Mouse (Mus musculus): Measurements from ENCODE around the gene Ralgds.

Gene Ralgds

DNA sequence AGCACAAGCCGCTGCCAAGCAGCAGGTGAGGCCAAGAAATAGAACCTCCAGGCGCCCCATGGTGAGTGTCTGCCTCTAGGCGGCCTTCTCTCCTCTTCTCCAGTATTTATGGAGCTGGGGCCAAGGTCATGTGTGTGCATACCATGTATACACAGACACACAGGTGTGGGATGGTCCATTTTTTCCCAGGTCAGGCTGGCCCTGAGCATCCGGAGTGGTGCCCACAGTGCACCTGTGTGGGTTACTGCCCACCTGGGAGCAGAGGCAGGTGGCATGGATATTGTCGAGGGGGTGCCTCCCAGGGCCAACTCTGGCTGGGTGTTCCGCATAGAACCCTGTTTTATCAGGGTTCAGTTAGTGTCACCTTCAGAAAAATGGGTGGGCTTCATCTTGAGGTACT lies 50.4 kb downstream of the Ralgds start, which contains the start of gene Cel:
Gene Cel (minus strand): TSS at position 101 of the 400 bp plus-strand sequence.
- DNase-seq (ENCODE audit: low read depth, low spot score), result no peak

DNA sequence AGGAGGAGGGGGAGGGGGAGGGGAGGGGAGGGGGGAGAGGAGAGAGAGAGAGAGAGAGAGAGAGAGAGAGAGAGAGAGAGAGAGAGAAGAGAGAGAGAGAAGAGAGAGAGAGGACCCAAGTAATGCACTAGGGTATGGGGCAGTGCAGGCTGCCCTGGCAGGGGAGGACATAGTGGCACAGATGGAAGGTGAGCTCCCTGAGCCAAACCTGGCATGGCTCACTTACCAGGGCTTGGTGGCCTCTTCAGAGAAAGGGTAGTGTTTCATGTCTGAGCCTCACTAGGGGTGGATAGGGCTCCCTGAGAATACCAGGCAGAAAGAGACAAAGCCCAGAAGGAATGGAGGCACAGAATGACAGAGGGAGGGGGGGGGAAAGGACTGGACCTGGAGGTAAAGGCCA lies 50.9 kb downstream of the Ralgds start:
- no peak for DNase-seq (ENCODE audit: low read depth, low spot score)

DNA sequence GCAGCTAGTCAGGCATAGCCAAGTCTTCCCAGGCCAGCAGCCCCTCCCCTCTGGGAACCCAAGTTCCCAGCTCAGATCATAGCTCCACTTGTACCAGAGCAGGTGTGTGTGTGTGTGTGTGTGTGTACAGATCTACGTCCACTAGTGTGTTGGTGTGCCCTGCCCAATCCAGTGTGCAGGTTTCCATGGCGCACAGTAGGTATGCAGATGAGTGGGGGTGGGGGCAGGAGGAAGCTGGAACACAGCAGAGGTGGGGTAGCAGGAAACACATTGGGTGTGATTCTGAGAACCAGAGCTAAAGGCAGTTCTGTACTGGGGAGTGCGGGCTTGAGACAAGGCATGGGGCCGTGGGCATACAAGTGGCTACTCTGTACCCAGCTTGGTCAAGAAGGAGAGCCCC lies 51.5 kb downstream of the Ralgds start:
- no peak for DNase-seq (ENCODE audit: low read depth, low spot score)

DNA sequence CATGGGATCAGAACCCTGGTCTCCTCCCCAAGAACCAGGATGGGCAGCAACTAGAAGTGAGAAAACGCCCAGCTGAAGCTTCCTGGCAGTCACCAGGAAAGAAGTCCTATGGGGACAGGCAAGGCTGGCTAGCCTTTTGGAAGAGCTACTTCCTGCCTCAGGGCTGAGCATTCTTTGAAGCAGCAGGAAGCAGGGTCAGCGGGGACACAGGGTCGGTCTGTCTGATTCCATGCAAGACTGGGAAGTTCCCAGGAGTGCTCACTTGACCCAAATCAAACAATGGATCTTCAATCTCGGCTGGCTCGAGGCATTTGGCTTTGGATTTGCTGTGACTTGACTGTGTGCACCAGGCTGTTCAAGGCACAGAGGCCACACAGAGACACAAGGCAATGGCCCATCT lies 53.6 kb downstream of the Ralgds start:
- no peak for DNase-seq (ENCODE audit: low read depth, low spot score)

DNA sequence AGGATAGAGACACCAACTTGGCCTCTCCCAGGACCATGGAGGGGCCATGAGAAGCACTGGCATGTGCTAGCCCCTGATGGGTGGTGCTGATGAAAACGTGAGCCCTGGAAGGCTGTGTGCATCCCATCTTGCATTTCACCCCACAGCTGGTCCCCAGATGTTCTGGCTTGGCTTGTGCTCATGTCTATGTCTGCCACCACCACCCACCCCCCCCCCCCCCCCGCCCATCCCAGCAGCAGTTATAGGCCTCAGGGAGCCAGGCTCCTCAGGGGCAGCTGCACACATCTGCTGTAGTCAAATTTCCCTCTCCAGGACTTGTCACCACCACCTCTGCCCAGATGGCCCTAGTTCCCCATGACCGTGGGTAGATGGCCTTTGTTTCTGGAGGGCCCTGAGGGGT lies 57.0 kb downstream of the Ralgds start:
- no peak for DNase-seq (ENCODE audit: low read depth, low spot score)

DNA sequence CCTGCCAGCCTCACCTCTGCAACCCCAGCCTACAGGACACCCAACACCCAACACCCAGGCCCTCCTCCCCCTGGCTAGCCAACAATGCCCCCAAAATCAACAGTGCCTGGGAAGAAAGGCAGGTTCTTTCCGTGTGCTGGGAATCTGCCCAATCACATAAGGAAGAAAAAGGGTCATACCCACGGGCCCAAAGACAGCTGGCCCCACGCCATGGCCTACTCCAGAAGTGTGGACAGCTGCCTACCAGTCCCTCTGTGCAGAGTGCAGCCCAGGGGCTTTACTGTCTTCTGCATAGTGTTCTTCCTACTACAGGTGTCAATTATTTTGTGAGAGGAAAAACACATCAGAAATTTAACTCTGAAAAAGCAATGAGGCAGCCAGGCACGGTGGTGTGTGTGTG lies 62.4 kb downstream of the Ralgds start:
- no peak for DNase-seq (ENCODE audit: low read depth, low spot score)

DNA sequence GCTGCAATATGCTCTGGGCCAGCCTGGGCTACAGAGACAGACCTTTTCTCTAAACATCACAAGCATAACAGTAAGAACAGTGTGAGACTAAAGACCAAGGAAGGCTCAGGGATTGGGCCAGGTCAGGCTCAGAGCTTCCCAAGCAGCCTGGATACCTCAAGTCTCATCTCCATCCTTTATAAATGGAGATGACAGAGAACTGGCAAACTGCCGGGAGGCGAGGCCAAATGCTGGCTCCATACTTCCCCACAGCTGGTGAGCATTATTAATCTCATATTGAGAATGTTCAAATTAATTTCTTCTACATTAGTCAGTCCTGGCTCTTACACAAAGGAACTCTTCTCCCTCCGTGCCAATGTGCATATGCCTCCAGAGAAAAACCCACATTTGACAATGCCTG lies 63.9 kb downstream of the Ralgds start:
- DNase-seq (ENCODE audit: low read depth, low spot score), result no peak

DNA sequence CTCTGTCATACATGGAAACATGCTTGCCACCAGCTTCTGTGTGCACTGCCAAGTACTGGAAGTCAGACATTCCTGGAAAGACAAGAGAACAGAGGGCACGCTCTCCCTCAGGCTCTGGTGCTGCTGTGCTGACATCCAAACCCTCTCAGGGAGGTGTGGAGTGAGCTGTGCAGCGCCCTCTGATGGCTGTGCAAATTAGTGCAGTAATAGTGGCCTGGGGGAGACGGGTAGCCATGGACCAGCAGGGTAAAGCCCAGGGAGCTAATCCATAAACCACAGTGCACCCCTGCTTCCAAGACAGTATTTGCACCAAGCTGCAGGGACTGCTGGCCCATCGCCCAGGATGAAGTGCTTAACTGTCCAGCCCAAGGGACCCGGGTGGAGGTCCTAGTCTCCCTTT lies 65.1 kb downstream of the Ralgds start:
- no peak for DNase-seq (ENCODE audit: low read depth, low spot score)

DNA sequence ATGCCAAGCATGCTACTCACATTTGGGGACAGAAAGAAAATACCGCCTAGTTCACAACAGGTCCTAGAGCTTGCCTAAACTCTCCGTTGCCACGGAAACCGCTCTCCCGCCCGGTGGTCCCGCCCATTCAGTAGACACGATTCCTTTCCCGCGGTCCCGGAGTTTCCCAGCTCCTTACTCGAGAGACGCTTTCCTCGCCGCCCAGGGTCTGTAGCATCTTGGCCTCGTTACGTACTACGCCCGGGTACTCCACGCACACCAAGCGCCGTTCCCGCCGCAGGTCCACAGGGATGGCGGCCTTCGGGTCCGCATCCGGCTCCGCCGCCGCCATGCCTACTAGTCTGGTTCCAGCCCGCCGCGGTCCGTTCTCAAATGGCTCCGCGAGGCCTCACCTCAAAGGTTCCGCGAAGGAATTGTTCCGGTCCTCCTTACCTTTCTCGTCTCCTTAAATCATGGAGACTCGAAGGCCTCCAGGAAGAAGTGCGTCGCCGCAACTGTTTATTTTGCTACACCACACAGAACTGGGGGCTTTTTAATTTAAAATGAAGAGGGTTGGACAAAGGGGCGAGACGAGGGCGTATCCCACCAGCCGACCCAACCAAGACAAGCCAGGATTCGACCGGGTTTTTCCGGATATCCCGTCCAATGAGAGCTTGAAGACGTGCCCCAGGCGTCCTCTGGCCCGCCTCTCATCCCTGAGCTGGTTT lies 69.9 kb downstream of the Ralgds start:
- peak; percentile 87 for DNase-seq (ENCODE audit: low read depth, low spot score)

DNA sequence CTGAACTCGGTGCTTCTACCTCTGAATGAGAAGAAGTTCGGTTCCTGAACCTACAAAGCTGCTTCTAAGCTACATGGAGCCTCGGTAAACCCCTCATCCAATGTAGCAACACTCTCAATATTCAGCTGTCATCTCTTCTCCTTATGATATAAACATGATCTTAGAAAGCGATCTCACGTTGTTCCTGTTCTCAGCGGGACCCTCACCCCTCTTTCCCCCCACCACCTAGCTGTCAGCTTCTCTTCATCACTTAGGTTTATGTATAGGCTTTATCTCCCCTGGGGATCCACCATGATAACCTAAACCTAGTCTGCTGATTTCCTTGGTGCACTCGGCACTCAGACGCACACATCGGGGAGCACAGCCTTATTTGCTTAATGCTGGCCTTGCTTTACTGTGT lies 70.7 kb downstream of the Ralgds start, which contains the start of gene Gtf3c5:
Gene Gtf3c5 (minus strand): TSS at position 101 of the 400 bp plus-strand sequence.
- DNase-seq (ENCODE audit: low read depth, low spot score), result no peak

DNA sequence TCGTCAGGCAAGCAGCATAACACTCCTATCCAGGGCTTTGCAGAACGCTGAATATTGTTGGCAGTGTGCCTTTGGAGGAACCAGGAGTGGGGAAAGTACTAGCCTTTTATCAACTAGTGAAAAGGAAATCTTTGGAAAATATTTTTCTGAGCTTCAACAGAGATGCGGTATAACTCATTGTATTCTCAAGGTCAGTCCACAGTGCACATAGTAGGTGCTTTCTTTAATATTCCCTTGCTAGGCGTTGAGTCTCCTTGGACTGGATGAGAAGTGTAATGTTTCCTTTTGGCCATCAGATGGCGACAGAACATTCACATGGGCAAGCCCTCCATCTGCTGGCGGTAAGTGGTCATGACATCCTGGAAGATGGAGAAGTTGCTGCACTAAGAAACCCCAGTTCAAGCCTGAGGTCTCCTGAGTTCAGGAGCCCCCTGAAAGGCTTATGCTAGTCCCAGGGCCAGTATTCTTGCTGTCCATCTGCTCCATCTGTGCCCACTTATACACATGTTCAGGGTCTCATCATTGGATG lies 72.2 kb downstream of the Ralgds start:
- peak; percentile 82 for DNase-seq (ENCODE audit: low read depth, low spot score)

DNA sequence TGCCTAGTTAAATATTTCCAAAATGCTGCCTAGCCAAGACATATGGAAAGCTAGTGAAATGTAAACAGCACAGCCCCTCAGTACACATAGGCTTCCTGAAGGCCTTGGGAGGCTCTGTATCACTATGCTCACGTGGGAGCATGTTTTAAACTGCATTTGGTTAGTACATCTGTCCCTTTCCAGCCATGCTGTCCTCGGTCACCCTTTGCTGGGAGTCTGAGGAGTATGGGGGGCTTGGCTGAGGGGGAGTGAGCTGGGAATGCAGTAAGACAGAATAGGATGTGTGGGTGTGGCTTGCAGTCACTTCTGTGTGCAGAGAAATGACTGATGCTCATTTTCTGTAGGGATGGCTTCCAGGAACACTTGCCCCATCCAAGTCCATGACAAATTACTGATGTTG lies 72.8 kb downstream of the Ralgds start:
- no peak for DNase-seq (ENCODE audit: low read depth, low spot score)

DNA sequence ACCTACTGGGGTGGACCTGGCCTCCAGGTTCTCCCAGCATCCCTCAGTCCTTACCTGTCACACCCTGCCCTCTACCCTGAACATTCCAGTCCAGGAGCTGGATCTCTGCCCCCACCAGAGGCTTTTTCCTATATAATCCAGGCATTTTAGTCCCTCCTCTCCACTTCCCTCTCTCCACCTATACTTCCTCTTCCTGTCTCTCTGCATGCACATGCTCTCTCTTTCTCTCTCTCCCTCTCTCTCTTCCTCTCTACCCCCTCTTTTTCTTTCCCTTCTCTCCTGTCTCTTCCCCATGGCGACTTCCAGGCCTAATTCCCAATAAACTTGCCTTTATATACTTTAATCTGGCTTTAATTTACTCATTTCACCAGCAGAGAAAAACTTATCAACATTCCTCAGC lies 75.6 kb downstream of the Ralgds start:
- no peak for DNase-seq (ENCODE audit: low read depth, low spot score)

DNA sequence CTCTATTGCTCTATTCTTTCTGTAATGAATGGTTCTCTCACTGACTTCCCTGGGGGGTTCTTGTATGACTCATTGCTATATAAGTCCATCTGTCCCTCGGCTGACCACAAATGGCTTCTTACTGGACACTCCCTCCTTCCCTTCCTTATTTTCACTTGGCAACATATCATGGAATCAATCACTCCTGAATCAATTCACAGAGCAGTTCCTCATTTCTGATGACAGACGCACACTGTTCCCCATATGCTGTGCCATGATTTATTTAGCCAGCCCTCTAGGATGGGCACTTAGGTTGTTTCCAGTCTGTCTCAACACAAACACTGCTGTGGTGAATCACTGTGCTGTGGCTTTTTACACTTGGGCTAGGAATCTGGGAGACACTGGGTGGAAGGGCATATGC lies 78.6 kb downstream of the Ralgds start:
- no peak for DNase-seq (ENCODE audit: low read depth, low spot score)

DNA sequence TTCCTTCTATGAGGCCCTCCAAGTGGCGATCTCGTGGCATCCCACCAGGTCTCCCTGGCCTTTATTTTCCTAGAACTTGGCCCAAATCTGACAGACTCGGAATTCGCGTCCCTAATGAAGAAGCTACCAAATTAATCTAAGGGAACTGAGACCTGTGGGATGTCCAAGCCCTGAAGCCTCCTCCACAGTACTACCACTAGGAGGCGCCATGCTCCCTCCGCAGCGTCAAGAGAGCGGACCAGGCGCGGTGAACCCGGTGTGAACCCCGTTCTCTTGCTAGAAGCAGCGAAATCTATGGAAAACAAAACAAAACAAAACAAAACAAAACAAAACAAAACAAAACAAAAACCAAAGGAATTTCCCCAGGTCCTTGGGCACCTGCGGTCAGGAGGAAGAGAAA lies 79.9 kb downstream of the Ralgds start:
- DNase-seq (ENCODE audit: low read depth, low spot score), result peak; percentile 41

DNA sequence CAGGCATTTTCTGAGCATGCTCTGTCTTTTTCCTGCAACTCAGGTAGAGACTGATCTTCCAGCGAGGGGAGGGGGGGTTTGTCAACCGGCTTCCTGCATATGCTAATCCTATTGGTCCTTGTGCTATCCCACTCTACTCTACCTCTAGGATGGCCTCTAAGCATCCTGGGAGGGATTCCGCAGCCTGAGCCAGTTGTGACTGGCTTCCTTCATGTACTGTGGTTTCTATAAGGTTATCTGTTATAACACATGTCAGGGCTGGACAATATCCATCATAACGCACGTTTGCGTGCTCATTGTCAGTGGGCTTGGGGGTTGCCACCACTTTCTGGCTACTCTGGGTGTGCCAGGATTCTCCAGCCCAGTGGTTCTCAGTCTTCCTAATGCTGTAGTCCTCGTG lies 83.1 kb downstream of the Ralgds start:
- DNase-seq (ENCODE audit: low read depth, low spot score), result no peak

DNA sequence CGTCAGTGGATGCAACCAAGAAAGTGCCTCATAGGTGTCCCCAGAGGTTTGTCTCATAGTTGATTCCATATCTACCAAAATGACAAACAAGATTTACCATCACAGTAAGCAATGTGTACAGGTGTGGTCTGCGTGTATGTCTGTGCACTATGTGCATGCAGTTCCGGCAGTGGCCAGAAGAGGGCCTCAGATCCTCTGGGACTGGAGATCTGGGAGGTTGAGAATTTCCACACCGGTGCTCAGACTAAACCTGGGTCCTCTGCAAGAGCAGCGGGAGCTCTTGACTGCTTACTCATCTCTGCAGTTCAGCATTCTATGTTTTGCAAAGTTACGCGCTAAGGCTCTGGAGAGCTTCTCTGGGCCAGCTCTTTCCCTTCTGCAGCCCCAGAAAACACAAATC lies 84.1 kb downstream of the Ralgds start:
- no peak for DNase-seq (ENCODE audit: low read depth, low spot score)

DNA sequence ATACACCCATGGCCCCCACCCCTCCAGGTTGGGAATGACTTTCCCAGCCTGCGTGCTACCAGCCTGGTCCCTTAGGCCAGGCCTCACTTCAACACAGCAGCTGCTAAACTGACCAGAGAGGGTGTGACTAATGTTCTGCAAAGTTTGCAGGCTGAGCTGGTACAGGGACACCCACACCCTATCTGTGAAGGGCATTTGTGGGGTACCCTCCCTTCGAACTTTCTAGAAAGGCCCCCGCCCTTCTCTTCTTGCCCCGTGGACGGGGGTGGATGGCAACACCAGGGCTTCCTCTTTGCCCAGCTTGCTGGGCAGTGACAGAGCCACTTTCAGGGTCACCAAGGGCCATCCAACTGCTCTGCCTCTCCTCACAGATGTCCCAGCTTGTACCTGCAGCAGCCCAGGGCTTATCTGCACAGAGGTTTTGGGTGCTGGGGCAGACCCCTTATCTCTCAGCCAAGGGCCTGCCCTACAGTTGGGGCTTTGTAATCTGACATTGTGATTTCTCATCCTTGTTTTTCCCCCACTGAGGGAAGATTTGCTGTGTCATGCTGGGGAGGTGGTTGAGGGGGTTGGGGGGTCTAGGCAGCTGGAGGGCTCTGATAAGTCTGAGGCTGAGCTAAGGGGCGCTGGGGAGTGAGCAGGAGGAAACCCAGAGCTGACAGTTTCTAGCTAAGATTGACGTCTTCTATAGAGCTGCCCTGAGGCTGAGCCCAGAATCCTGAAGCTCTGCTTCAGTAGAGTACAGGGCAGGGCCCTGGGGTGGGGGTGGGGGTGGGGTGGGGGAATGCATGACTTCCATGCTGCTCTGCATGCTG lies 85.0 kb downstream of the Ralgds start:
- no peak for DNase-seq (ENCODE audit: low read depth, low spot score)

DNA sequence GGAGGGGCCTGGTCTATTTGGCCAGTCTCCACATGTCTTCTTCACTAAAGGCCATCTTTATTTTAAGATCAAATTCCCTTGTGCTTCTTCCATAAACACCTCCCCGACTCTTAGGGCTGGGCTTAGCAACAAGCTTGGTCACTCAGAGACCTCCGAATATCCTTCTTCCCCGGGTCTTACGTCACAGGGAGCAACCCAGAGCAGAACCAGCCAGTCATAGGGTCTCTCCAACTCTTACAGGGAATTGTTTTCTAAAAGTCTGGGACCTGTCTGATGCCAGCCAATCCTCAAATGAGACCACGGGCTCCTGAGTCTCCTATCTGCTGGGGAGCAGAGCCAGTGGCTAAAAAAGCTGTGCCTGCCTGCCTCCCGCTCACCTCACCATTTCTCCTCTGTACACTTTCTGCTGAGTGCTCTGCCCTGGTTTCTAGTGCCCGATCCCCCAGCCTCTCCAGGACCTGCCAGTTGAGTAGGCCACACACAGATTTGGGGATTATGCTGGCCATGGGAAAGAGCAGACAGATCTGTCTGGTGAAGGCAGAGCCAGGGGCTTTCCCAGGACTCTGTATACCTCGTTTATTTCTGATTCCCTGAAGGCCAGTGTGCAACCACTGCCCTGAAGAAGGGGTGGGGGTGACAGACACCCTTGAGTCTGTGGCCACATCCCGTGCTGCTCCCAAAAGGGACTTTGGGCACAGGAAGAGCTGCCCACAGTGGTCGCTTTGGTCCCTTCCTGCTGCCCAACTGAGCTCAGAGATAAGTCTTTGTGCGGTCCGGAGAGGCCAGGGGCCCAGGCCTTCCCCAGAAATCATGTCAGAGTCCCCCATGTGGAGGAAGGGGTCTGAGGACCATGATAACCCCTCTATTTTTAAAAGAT lies 86.0 kb downstream of the Ralgds start:
- DNase-seq (ENCODE audit: low read depth, low spot score), result no peak

DNA sequence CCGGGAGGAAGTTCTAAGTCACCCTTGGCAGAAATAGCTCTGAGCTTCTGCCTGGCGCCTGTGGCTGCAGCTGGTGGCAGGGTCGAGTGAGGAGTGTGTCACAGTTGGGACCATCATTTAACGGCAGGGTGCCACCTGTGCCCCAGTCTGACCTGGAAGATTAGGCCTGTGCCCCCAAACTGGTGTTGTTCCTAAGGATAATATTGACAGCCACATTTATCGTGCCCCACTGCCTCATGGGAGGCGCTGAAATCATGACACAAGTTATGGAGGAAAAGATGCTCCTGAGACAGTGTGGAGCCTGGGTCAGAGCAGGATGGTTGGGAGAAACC lies 86.6 kb downstream of the Ralgds start:
- no peak for DNase-seq (ENCODE audit: low read depth, low spot score)

DNA sequence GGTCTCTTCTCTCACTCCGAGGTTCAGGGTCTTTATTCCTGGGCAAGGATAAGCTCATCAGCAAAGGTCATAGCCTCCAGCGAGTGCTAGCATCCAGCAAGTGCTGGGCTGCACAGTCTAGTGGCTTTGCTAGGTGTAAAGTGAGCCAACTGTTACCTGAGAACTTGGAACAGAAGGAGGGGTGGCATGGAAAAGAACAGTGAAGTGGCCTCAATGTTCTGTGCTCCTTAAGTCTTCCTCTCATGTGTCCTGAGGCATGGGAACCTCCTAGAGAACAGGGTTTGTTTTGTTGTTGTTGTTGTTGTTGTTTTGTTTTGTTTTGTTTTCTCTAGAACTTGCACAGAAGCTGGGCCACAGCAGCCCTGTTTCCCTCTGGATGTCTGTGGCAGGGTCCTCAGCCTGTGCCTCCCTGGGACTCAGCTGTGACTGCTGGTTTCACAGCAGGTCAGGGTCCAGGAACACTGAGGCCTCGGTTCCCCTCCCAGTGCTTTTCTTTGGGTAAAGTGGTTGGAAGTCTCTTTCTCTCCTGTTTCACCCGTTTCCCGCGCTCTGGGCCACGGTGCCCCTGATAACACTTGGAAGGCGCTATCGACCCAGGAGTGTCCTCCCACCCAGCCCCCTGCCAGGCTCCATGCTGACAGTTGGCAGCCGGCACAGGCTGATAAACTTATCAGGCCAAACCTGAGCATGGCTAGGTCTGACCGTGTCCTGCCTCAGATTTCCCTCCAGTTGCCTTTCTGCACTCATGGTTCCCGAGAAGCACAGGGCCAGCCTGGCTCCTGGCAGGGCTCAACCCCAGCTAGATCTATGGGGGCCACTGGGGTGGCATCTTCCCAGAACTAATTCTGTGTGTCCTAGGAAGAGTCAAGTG lies 89.0 kb downstream of the Ralgds start:
- DNase-seq (ENCODE audit: low read depth, low spot score), result no peak

All from retina, postnatal 7 days (tissue).